Mouse (Mus musculus): ENCODE measurements at regions not wholly inside any gene's neighbourhood (a gene's known extent, or its start where the extent isn't known, plus 50 kb on each side); places are given as distances from the start of the nearest gene placed in this dataset.

- Histone ChIP-seq H3K27ac (no peak overlapping the region), H3K36me3 (no peaks in the 10 kb centered on the region), H3K9ac (no peak overlapping the region), H3K4me1 (no peaks in the 10 kb centered on the region), H3K4me2 (replicated peaks) (no peak overlapping the region), H3K9me3 (no peaks in the 10 kb centered on the region), H3K27me3 (no peaks in the 10 kb centered on the region), H3K4me3 (no peak overlapping the region)
- WGBS: 90% methylated on average over 1 of the region's 1 CpGs
- no peak for ATAC-seq (ENCODE audit: low FRiP score, low read depth)
These were observed 214.7 kb upstream of the Zfp352 start for GRCm38 (mm10) chr4:90003898-90004297.

GRCm38 (mm10) chr4:90012723-90013122 is 205.9 kb upstream of the Zfp352 start:
- Histone ChIP-seq H3K4me3 (no peak overlapping the region), H3K9me3 (no peaks in the 10 kb centered on the region), H3K4me2 (replicated peaks) (no peak overlapping the region), H3K27me3 (no peaks in the 10 kb centered on the region), H3K36me3 (no peaks in the 10 kb centered on the region), H3K4me1 (no peaks in the 10 kb centered on the region), H3K9ac (no peak overlapping the region), H3K27ac (no peak overlapping the region)
- no peak for ATAC-seq (ENCODE audit: low FRiP score, low read depth)
- 89% methylated on average over 1 of the region's 1 CpGs for WGBS

GRCm38 (mm10) chr4:90014203-90014602 is 204.4 kb upstream of the Zfp352 start:
- Histone ChIP-seq H3K27ac (no peak overlapping the region), H3K9ac (no peak overlapping the region), H3K4me2 (replicated peaks) (no peak overlapping the region), H3K4me1 (no peaks in the 10 kb centered on the region), H3K4me3 (no peak overlapping the region), H3K36me3 (no peaks in the 10 kb centered on the region), H3K9me3 (no peaks in the 10 kb centered on the region), H3K27me3 (no peaks in the 10 kb centered on the region)
- ATAC-seq (ENCODE audit: low FRiP score, low read depth): no peak

Data from limb, embryonic 13.5 days (tissue).